8 mouse cellular contexts compared by ENCODE assay signal in the genomic region with DNA sequence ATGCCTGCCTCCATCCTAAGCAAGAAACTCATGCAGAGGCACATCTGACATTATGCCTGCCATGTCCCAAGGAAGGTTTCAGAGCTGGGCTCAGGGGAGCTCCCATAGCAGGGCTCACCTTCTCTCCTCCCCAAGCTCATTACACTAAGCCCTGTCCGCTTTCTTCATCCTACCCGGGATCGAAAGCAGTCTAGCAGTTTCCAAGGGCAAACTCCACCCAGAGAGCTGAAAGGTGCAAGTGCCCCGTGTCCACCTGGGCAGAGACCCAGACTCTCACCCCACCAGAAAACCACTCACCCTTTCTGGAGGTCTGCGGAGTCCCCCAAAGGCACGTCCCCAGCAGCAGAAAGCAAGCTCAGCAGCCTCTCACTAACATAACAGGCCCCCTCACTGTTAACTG. TPM values are rescaled to one million over a fixed set of nuclear protein-coding genes. Genes with fewer than 3 reads are reported as not detected.
DNase-seq lines count a peak whose midpoint lies in the region; ATAC-seq and TF ChIP-seq lines count a peak whose summit lies in the region.

No protein-coding gene starts in this region.

- 85% methylated on average over 6 of the region's 6 CpGs for WGBS in hindbrain, embryonic 13.5 days
- WGBS in liver, embryonic 16.5 days (ENCODE audit: insufficient replicate concordance): 82% methylated on average over 6 of the region's 6 CpGs

- H3K9me3 ChIP-seq in erythroblast, embryonic 14.5 days (ENCODE audit: control insufficient read depth, low read length): no peaks in the 10 kb centered on the region
- H3K9me3 ChIP-seq in hindbrain, embryonic 13.5 days: no peaks in the 10 kb centered on the region
- H3K9me3 ChIP-seq in liver, embryonic 16.5 days (replicated peaks; ENCODE audit: control insufficient read depth, low read length): no peaks in the 10 kb centered on the region

- intact Hi-C loops in gastrocnemius, adult 2 months (cut with DNase I): no loop called here

- TF ChIP-seq CTCF in cortical plate, adult 2 months (IDR thresholded peaks at IDR 0.05; ENCODE audit: extremely low read depth, insufficient read depth, low read length): no peak
- no peak for TF ChIP-seq CTCF in gastrocnemius, adult 2 months (IDR thresholded peaks at IDR 0.05)

- no peak for ATAC-seq in erythroblast, adult 5-6 weeks (replicated peaks; ENCODE audit: low FRiP score, poor library complexity, severe bottlenecking)
- ATAC-seq in hindbrain, embryonic 13.5 days (ENCODE audit: low FRiP score): no peak
- ATAC-seq in liver, embryonic 16.5 days (ENCODE audit: low read depth): no peak

- peaks cover 72% of the 10 kb centered on the region for H3K4me1 ChIP-seq in erythroblast, embryonic 14.5 days (ENCODE audit: control insufficient read depth)
- peaks cover 23% of the 10 kb centered on the region for H3K4me1 ChIP-seq in cortical plate, adult 2 months (ENCODE audit: control insufficient read depth, insufficient read depth, low read length)
- H3K4me1 ChIP-seq in hindbrain, embryonic 13.5 days (replicated peaks): peaks cover 77% of the 10 kb centered on the region
- peaks cover 61% of the 10 kb centered on the region for H3K4me1 ChIP-seq in liver, embryonic 16.5 days (ENCODE audit: control insufficient read depth, low read depth, low read length)

- peak overlapping the region; percentile 98 for H3K4me3 ChIP-seq in erythroblast, embryonic 14.5 days (replicated peaks)
- H3K4me3 ChIP-seq in cortical plate, adult 2 months (ENCODE audit: insufficient read depth, low read length): peak overlapping the region; percentile 54
- H3K4me3 ChIP-seq in hindbrain, embryonic 13.5 days: peak overlapping the region; percentile 94
- peak overlapping the region; percentile 79 for H3K4me3 ChIP-seq in liver, embryonic 16.5 days (ENCODE audit: low read depth, low read length)
- H3K4me3 ChIP-seq in gastrocnemius, adult 2 months: no peak overlapping the region; the same call in 1 of the 2 replicates

- no peak for DNase-seq in urinary bladder, postnatal 4 days (ENCODE audit: low spot score in 2 of 2)
- no peak for DNase-seq in gastrocnemius, adult 2 months
- no peak for DNase-seq in embryo, embryonic 11 days

- peak overlapping the region; percentile 95 for H3K9ac ChIP-seq in hindbrain, embryonic 13.5 days
- 0 out of 2 replicates have a peak overlapping the region, but pooled peaks have one; percentile 39 for H3K9ac ChIP-seq in liver, embryonic 16.5 days (ENCODE audit: low read depth, low read length)

- H3K27ac ChIP-seq in cortical plate, adult 2 months (ENCODE audit: insufficient read depth, low read length): no peak overlapping the region
- no peak overlapping the region for H3K27ac ChIP-seq in hindbrain, embryonic 13.5 days
- no peak overlapping the region; the same call in 1 of the 2 replicates for H3K27ac ChIP-seq in liver, embryonic 16.5 days (ENCODE audit: low read length)
- no peak overlapping the region for H3K27ac ChIP-seq in gastrocnemius, adult 2 months

- no peak for TF ChIP-seq POLR2A in cortical plate, adult 2 months (IDR thresholded peaks at IDR 0.05; ENCODE audit: extremely low read depth, insufficient read depth, low read length)

- no peaks in the 10 kb centered on the region for H3K27me3 ChIP-seq in erythroblast, embryonic 14.5 days (ENCODE audit: control insufficient read depth)
- H3K27me3 ChIP-seq in hindbrain, embryonic 13.5 days: no peaks in the 10 kb centered on the region
- no peaks in the 10 kb centered on the region for H3K27me3 ChIP-seq in liver, embryonic 16.5 days (ENCODE audit: control insufficient read depth, insufficient read depth, low read depth, low read length)

- peak overlapping the region; percentile 99 for H3K4me2 ChIP-seq in hindbrain, embryonic 13.5 days
- H3K4me2 ChIP-seq in liver, embryonic 16.5 days (ENCODE audit: low read depth, low read length): peak overlapping the region; percentile 84

- H3K36me3 ChIP-seq in erythroblast, embryonic 14.5 days (ENCODE audit: control insufficient read depth): peaks cover 37% of the 10 kb centered on the region
- H3K36me3 ChIP-seq in hindbrain, embryonic 13.5 days: no peaks in the 10 kb centered on the region
- H3K36me3 ChIP-seq in liver, embryonic 16.5 days (ENCODE audit: control insufficient read depth, insufficient read depth): no peaks in the 10 kb centered on the region

RNA-seq across cellular contexts. Expression of a gene that starts 2.6 kb away (rescaled TPM):
- 1.6 and 1.8 TPM in 2 replicates for polyA plus RNA-seq in erythroblast, embryonic 14.5 days (2012)
- 13.8 and 26.3 TPM in 2 replicates for total RNA-seq in erythroblast, adult 5-6 weeks (2015; ENCODE audit: low replicate concordance)
- 32.4 and 37.1 TPM in 2 replicates for total RNA-seq in erythroblast, adult 5-6 weeks (2017; ENCODE audit: low replicate concordance)
- 62.9 and 63.7 TPM in 2 replicates for polyA plus RNA-seq in cortical plate, adult 2 months (2012; rRNA removed)
- 75.2 and 77.6 TPM in 2 replicates for polyA plus RNA-seq in hindbrain, embryonic 13.5 days (2015; fragmentation: Nextera tagmentation; extraction: Ambion mirVana)
- 71.2 and 77.1 TPM in 2 replicates for polyA plus RNA-seq in liver, embryonic 16.5 days (2015; fragmentation: Nextera tagmentation; extraction: Ambion mirVana)
- 10 to 100 TPM; 45.4 to 51.9 TPM for total RNA-seq in gastrocnemius, adult 2 months (2021)

RNA-seq across cellular contexts. Expression of a gene that starts 3.5 kb away (rescaled TPM):
- polyA plus RNA-seq in erythroblast, embryonic 14.5 days (2012): 1.1 and 1.2 TPM in 2 replicates
- 6.3 and 7.7 TPM in 2 replicates for total RNA-seq in erythroblast, adult 5-6 weeks (2015; ENCODE audit: low replicate concordance)
- total RNA-seq in erythroblast, adult 5-6 weeks (2017; ENCODE audit: low replicate concordance): 9.2 and 9.9 TPM in 2 replicates
- 25.4 and 26.3 TPM in 2 replicates for polyA plus RNA-seq in cortical plate, adult 2 months (2012; rRNA removed)
- polyA plus RNA-seq in hindbrain, embryonic 13.5 days (2015; fragmentation: Nextera tagmentation; extraction: Ambion mirVana): 6.2 and 6.6 TPM in 2 replicates
- polyA plus RNA-seq in liver, embryonic 16.5 days (2015; fragmentation: Nextera tagmentation; extraction: Ambion mirVana): 1.5 and 2.0 TPM in 2 replicates
- total RNA-seq in gastrocnemius, adult 2 months (2021): 1 to 10 TPM; 5.2 to 7.8 TPM

Comparison
In these comparisons a context has a peak if more than half of its experiments do, and no peak if none do; other contexts are left out.
1. RNA of a gene that starts 2.6 kb away (polyA plus RNA-seq): 75.2 to 77.6 TPM in hindbrain, embryonic 13.5 days, 71.2 to 77.1 TPM in liver, embryonic 16.5 days and 62.9 to 63.7 TPM in cortical plate, adult 2 months; 1.6 to 1.8 TPM in erythroblast, embryonic 14.5 days; every median in the first group is over 10 times any median in the second.